Mouse (Mus musculus) CH12F3 (cell line): Measurements from ENCODE around the gene Mipol1.
"Not testable (repeated sequence)": the region's sequence is repeated elsewhere in the genome, so short reads cannot be mapped to it uniquely, and the experiment has no call there.

Experiments
- in situ Hi-C: fragments of 300-500 bp; cut with MboI; formaldehyde crosslinking; loops from 2 replicates; pipeline ENCODE4 v1.14.3; 2020; ENCODE audit warnings: low sequenced_read_pairs

Gene Mipol1

GRCm38 (mm10) chr12:57413833-57414232 is 183.6 kb downstream of the Mipol1 start:
- in situ Hi-C loops, result no loop called here

GRCm38 (mm10) chr12:57424902-57425301 is 194.7 kb downstream of the Mipol1 start:
- in situ Hi-C loops, result no loop called here

DNA sequence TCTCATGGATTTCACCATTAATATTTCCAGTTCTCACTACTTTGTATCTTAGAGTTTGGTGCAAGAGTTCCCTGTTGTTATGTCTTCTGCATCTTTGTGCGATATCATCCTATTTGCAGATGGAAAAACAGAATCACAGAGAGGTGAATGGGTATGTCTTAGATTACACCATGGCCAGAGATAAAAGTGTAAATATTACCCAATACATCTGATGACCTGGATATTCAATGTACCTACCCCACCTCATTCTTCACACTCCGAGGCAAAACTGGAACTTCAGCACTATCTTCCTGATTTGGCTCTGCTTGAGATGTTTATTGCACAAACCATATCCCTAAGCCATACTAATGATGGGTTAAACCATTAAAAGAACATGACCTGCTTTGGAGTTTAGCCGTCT is 198.0 kb downstream of the Mipol1 start:
- in situ Hi-C loops, result no loop called here

DNA sequence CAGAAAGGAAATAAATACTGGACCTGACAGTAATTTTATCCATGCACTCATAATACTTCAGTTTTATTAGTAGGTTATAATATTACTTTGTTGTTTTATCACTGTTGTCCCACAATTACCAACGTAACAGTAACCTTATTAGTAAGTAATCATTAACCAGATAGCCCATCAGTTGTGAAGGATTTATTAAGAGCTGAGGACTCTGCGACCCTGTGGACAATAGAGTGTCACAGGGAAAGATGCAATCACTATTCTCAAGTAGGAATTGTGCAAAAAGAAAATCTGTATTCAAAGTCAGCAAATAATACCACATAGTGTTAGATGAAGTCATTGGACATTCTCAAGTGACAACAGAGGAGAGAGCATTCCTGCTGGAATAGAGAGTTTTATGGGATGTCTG is 198.5 kb downstream of the Mipol1 start:
- in situ Hi-C loops, result no loop called here

GRCm38 (mm10) chr12:57436939-57437659 is 206.9 kb downstream of the Mipol1 start:
- in situ Hi-C loops, result not testable (repeated sequence)

- in situ Hi-C loops, result no loop called here
Measured at GRCm38 (mm10) chr12:57444281-57444903, 214.2 kb downstream of the Mipol1 start.

DNA sequence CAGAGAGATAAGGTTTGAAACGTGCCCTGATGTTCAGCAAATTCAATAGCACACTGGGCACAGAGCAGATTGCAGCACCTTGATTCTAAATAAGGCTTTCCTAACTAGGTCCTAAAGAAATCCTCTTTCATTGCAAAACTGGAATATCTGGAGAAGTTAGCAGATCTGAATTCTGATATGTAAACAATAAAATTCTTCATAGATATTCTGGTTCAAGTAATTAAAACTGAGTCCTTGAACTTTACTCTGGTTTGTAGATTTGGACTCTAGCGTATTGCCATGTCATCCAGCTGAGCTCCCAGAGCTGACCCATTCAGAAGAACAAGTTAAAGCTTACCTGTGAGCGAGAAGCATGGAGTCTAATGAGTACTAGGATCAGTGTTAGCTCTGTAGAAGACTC is 217.1 kb downstream of the Mipol1 start:
- in situ Hi-C loops, result no loop called here

DNA sequence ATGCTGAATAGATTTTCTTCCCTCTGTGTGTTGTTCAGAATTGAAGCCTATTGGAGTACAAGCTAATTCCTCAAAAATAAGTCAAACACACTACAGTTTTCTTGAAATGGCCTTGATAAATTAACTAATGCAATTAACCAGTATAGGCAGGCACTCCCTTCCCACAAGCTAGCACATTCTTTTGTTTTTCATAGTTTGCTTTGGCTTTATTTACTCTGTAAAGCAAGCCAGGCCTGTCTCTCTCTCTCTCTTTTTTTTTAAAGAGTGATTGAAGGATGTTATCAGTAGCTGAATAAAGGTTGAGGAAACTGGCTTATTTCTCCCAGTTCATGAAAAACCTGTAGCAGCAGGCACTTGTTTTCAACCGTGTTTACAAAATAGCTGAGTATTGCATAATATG is 219.1 kb downstream of the Mipol1 start:
- in situ Hi-C loops, result no loop called here

DNA sequence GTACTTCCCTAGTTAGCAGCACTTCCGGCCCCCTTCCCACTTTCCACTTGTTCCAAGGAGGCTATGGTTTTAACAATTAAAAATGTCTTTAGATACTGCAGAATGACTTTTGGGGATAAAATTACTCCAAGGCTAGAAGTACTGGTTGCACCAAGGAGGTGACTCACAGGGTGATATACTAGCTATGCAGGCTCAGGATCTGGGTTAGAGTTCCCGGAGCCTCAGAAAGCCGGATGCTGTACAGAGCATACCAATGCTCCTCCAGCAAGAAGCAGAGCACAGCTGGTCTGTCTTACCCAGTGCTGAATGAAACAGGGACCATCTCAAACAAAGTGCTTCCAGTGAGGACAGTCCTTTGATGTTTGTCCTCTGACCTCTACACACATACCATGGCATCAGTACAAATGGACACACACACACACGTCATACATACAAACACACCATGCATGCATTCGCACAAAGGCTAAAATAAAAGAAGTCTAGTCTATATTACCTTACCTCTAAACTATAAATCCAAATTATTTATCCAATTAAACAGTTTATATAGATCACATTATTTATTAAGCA is 219.9 kb downstream of the Mipol1 start:
- in situ Hi-C loops, result no loop called here

- in situ Hi-C loops, result no loop called here
Measured at GRCm38 (mm10) chr12:57456911-57457310, 226.7 kb downstream of the Mipol1 start.

GRCm38 (mm10) chr12:57457339-57457738 is 227.1 kb downstream of the Mipol1 start:
- in situ Hi-C loops, result no loop called here

DNA sequence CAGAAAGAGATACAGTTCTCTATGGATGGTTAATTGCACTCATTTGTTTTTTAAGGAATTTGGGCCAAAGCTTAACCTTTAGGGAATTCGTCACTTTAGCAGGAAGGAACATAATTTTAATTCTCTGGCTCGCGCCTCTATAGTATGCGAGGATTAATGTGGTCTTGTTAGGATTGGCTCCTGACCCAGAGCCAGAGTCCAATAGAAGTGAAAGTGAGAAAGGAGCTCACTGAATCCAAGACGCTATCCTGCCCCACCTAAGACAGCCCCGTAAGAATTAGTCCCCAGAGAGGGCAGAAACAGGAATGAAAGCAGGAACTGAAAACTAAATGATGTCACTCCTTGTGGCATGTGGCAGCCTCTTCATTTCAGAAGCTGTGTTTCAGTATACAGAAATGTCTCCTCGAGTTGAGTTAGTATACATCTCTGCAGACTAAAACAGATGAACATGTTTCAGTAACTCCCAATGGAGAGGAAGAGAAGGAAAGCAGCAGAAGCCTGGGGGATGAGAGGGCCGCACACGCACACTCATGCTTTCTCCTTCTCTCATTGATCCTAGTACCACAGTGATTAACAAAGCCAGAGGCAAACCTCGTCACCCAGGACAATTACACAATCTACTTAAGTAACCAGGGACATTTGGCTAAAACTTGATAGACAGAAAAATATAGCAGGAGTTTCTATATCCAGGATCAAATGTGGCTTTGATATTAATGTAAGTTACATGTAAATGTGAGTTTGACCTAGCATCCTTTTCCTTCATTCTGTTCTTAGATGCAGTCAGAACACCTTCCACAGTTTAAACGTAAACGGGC is 234.5 kb downstream of the Mipol1 start:
- in situ Hi-C loops, result no loop called here

DNA sequence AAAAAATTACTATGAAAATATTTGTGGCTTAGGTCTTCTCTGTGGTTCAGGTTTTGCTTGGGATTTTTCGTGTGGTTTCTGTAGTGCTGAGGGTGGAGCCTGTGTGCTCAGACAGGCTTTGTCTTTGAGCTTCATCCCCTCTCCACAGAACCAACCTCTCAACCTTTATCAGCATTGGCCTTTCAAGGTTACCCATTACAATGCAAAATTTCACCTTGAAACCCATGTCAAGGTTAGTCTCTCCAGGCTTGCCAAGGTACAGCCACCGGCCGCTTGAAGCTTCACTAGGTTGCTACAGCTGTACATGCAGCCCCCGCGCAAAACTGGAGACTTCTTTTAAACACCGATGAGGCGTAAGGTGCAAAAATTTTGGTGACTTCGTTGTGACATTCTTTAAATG is 241.6 kb downstream of the Mipol1 start:
- in situ Hi-C loops, result no loop called here

DNA sequence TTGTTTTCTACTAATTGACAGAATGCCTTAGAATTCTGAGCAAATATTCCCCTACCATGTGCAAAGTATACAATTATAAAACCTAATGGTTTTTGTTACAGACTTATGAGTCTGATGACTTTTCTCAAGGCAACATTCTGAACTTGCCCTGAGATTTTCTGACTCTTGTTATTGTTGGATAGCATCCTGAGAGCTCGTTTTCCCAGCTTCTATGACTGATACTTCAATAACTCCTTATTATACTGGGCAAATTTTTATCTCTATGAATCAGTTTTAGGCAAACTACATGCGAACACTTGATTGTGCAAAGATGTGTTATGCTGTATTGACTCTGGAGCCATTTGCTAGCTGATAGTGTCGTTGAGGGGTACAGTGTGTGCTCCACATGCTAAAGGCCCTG is 246.6 kb downstream of the Mipol1 start:
- in situ Hi-C loops, result no loop called here

- in situ Hi-C loops, result no loop called here
Measured at GRCm38 (mm10) chr12:57481823-57482222, 251.6 kb downstream of the Mipol1 start.

DNA sequence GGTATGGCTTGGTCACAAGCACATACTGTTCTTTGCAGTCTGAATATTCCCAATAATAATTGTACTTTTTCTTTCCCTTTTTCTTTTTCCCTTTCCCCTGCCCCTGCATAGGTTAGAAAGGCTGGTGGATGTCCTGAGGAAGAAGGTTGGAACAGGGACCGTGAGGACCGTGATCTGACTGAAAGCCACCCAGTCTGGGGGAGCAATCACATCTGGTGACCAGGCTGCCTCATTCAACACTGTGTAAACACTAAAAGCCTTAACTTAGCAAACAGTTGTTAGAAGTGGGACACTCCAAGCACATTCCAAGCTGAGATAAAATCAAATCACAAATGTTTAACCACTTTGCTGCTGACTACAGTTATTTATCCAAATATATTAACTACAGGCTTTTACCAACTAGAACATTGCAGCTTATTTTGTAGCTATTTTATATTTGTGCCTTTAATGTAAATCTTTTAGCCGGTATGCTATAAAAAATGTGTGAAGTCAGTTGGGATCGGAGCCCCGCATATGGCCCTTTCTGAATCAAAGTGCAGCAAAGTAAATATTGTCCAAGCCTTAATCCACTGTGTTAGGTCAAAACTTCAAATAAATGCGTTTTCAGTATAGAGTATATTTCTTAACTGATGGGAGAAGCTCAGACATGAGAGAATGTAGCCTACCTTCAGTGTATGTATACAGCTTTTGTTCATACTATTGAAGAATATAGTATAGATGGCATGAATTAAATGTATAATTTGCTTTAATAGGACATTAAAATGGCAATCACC is 266.3 kb downstream of the Mipol1 start:
- in situ Hi-C loops, result no loop called here

DNA sequence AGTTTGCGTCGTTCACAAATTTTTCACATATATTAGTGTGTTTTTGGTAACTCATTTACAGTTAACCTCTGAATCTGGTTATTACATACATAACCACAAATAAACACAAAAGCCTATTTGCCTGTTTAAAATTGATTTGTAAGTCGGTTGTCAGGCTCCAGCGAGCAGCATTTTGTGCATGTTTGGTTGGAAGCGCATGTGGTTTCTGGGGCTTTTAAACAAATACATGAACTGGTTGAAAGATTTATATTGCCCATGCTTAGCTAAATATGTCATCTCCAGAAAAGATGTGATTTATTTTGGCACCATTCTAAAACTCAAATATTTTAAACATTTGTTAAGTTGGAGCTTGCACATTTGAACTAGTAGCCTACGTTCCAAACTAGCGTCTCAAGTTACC is 270.0 kb downstream of the Mipol1 start:
- in situ Hi-C loops, result no loop called here

- in situ Hi-C loops, result no loop called here
Measured at GRCm38 (mm10) chr12:57505329-57505728, 275.1 kb downstream of the Mipol1 start.

DNA sequence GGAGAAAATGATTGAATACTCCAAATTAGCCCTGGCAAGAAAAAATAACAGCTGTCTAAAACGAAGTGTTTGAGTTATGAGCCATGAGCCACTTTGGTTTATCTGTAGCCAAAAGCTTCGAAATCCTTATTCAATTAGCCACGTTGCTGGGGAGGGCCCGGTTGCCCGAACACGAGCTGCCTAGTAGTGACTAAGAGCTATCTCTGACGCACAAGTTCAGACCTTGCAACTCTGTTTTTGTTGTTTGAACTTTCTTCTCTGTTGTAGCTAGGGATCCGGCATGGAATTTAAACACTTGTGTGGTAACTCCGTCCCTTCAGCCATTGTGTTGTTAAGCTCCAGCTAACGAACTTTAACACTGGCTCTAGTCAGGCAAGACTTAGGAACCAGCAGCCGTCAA is 278.7 kb downstream of the Mipol1 start:
- in situ Hi-C loops, result no loop called here

DNA sequence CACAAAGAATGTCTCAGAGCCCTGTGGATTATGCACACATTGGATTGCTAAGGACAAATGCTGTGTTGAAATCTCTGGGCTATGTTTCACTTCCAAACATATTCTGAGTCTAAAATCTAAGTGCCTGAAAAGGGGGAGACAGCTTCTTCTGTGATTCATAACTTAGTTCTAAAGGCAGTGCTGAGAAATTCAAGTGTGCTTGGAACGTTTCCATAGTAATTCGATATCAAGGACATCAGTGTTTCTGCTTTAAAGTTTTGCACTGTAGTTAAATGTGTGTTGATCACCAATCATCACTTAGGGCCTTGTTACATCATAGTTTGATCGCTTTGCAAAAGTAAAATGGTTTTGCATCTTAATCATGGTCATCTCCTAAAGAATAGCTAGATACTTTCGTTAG is 279.5 kb downstream of the Mipol1 start:
- in situ Hi-C loops, result no loop called here

- in situ Hi-C loops, result no loop called here
Measured at GRCm38 (mm10) chr12:57511127-57511526, 280.9 kb downstream of the Mipol1 start.
